Mouse (Mus musculus) frontal cortex, adult (tissue): ENCODE results near the gene Atp8b4.
A peak's percentile ranks its signal among the peaks of the same experiment; 100 is the strongest.

Experiments used
- ATAC-seq: cut with Nextera tagmentation; 2 replicates; pipeline ENCODE4 v1.9.2; 2017; ENCODE audit warnings: mild to moderate bottlenecking, moderate library complexity, mixed read lengths; ENCODE audit not compliant: low TSS enrichment

Atp8b4 gene

DNA sequence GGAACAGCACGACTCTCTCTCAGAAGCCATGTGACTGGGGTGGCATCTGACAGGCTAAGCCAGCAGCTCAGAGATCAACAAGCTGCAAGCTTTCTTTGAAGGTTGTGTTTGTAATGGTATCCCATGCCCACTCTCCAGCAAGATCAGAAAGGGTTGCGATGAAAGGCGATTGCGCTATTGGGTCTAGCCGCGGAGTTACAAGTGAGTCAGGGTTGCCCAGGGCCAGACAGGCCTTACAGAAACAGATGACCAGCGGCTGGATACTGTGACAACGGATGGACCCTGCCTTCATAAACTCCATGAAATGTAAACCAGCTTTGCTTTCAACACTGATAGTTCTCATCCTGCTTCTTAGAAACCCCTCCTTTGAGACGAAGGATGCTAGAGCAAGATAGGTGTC, 66.2 kb downstream of the Atp8b4 start:
- no peak for ATAC-seq

DNA sequence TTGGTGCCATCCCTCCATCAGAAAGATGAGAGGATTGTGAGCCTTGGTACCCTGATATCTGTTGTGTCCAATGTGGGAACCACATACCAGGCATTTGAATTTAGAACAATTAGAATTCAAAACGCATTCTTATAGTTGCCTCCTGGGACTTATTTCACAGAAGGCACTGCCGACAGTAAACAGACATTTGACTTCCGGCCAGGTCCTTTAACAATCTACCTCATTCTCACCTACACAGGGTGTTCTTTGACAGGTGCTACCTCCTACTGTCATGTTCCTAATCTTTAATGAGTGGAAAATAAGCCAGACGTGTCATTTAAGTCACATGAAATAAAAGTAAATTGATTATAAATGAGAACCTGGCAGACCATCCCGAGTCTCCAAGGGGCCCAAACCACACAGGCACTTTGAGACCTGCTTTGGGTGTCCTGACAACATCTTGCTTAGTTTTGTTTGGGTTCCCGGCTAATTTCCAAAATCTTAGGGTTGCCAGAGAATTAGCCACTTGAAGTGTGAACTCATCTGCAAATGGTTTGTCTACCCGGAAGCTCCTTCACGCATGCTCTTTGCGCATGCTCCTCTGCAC, 67.9 kb downstream of the Atp8b4 start:
- no peak for ATAC-seq

DNA sequence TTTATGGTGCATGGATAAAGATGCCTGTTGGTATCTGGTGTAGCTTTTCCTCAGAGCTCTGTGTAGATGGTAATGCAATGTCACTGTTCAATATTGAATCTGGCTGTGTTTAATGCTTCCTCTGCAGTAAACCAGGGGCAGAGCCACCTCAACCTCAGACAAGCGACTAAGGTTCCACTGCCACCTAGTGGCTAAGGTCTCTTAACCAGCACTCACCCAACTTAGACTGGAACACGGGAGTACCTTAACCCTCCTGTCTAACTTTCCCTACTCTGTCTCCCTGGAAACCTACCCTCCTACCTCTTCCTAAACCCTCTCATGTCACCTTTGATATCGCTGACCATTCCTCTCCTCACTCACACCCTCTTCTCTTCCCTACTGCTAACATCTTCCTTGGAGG, 71.2 kb downstream of the Atp8b4 start:
- ATAC-seq = peak; percentile 95

DNA sequence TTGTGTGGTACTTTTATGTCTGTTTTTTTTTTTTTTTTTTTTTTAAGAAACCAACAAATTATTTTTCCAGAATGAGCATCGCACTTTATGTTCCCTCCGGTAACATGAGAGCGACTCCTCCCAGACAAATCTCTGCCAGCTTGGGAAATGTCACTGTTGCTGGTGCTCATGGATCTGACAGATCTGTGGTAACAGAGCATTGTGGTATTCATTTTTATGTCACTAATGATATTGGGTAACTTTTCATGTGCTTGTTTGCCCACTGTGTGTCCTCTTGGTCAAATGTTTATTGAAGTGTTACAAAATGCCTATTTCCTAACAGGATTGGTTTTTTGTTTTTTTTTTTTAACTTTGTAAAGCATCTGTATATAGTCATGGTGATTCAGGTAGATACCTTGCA, 75.3 kb downstream of the Atp8b4 start:
- no peak for ATAC-seq

DNA sequence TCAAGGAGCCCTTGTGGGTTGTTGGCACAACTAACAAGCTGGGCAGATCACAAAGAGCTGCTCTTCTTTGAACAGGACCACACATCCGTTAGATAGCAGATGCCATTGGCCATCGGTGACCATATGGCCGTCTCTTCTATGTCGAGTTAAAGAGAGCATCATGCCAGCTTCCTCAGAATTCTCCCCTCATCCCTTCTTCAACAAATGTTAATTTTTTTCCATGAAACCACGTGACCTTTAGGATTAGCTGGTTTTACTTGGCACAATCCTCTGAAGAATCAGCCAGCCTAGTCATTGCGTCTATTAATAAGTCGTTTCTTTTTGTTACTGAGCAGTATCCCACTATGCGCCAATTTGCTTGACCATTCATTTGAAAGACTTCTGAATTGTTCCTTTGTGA, 75.8 kb downstream of the Atp8b4 start:
- ATAC-seq = no peak

DNA sequence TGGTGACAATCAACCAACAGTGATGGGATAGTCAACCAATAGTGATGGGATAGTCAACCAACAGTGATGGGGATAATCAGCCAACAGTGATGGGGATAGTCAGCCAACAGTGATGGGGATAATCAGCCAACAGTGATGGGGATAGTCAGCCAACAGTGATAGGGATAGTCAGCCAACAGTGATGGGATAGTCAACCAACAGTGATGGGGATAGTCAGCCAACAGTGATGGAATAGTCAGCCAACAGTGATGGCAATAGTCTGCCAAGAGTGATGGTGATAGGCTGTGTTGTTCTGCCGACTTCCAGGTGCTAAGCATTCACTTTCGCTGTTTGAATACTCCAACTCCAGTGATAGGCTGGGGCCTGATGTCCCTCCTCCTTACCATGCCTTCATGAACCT, 79.6 kb downstream of the Atp8b4 start:
- ATAC-seq = no peak

DNA sequence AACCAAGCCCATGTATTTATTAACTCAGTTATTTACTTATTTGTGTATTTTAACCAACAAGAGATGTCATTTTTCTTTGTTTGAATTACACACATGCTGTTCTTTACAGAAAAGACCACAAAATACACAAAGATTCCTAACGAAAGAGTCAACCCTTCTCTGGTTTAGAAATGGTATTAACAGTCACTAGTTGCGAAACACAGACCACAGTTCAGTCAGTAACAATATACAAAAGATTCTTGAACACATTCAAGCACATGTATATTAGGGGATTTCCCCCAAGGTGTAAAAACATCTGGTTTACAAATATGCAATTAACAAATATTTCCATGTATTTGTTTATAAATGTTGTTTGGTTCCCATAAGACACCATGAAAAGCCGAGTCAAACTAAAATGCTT, 81.6 kb downstream of the Atp8b4 start:
- ATAC-seq = no peak

DNA sequence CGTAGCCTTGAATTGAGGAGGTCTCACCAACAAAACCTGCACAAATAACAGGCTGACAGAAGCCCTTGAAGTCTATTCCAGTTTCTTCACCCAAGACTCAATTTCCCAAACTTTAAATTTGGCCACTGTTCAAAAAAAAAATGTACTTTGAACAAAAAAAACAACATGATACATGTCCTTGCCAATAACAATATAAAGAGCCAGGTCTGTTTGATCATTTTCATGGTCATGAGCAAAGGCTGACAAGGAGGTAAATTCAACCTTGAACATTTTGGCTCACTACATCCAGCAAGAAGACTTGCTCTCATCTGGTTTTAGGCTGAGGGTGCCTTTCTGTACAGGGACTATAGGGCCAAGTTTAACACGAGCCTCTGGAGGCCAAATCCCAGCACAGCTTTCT, 83.7 kb downstream of the Atp8b4 start:
- no peak for ATAC-seq

DNA sequence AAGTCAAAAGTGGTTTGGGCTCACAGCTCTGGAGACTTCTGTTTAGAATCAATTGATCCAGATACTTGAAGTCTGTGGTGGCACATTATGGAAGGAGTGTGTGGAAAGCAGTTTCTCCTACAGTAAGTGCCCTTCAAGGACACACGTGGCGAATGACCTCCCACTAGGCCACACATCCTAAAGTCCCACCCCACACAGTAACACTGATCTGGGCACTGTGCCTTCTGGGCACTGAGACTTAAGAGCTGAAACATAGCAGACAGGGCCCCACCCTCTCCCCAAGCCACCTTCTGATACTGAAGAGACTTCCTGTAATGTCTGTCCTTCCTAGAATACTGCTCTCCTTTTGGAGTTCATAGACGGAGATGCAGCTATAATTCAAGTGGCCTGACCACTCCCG, 84.5 kb downstream of the Atp8b4 start:
- no peak for ATAC-seq

DNA sequence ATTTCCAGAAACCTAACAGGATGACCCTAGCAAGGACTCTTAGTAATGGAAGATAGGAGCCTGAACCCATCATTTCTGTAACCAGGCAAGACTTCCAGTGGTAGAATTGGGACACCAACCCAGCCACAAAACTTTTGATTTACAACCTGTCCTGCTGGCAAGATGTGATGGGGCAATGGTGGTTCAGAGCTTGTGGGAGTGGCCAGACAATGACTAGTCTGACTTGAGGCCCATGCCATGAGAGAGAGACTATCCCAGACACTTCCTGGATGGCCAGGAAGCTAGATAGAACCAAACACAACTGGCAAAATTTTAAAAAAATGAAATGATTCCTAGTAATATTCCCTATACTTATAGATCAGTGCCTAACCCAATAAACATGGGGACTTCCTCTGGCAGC, 87.7 kb downstream of the Atp8b4 start:
- ATAC-seq = no peak

DNA sequence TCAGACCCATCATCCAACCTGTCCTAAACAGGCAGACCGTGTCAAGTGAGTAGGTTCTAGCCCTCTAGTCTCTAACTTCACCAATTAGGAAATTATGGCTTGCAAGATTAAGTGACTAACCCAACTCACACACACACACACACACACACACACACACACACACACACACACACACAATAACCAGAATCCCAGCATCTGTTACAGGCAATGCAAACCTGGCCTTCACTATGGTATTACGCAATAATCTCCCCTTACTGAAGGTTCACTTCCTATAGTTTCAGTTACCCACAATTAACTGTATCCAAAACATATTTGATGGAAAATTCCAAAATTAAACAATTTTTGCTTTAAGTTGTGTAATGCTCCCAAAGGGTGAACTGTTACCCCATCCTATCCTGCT, 101.0 kb downstream of the Atp8b4 start:
- no peak for ATAC-seq

DNA sequence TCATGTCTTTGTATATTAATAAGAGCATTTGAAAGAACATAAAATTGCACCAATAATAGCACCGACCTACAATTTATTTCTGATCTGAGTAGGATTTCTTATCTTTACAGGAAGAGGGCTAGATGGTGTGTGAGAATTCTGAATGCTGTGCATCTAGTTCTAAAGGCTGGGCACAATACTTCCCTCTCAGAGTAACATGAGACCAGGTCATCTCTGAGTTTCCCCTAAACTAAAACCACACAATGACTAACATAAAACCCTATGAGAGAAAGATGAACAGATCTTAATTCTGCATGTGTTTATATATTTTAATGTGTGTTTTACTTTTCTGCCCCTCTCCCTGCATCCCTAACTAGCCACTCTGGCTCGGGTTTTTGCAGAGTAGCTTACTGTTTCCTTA, 101.5 kb downstream of the Atp8b4 start:
- no peak for ATAC-seq

DNA sequence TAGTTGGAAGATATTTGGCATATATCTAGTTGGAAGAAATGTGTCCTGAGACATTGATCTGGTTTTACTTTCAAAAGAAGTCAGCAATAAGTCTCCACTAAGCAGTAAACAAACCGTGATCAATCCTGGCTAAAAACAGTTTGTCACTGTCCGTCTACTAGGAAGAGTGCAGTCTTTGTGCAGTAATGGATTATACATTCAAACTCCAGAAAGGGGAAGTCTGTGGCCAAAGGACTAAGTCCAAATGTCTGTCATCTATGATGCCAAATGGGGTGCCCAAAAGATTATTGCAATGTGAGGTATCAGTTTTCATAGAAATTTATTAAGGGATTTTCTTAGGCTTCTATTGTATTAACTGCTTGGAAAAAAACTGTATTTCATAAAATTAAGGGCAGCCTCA, 102.3 kb downstream of the Atp8b4 start:
- ATAC-seq = no peak

DNA sequence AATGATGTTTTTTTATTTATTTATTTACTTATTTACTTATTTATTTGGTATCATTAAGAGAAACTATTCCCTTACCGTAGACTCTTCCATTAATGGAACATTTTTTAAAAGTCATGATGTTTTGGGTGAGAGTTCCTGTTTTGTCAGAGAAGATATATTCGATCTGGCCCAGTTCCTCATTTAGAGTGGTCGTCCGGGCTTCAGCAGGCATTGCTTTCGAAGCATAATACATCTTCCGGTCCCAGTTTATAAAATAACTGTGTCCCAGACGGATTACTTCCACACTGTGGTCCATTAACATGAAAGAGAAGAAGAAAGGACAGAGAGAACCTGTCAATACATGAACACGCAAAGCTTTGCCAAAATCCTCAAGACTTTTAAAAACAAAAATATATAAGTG, 103.0 kb downstream of the Atp8b4 start:
- ATAC-seq = no peak

DNA sequence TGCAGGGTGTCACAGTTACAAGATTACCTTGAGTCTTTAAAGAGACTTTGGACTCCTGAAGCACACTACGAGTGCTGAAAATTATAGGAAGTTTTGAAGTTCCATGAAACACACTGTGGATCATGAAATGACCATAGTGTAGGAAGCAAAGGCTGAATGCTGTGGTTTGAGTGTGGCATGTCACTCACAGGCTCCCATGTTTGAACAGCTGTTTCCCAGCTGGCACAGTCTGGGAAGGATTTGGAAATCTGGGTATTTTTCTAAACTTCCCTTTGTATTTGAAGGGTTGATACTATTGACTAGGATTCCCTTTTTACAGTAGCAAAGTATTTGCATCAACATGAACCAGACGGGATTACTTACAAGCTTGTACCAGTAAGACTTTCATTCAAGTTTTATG, 105.5 kb downstream of the Atp8b4 start:
- ATAC-seq = no peak

DNA sequence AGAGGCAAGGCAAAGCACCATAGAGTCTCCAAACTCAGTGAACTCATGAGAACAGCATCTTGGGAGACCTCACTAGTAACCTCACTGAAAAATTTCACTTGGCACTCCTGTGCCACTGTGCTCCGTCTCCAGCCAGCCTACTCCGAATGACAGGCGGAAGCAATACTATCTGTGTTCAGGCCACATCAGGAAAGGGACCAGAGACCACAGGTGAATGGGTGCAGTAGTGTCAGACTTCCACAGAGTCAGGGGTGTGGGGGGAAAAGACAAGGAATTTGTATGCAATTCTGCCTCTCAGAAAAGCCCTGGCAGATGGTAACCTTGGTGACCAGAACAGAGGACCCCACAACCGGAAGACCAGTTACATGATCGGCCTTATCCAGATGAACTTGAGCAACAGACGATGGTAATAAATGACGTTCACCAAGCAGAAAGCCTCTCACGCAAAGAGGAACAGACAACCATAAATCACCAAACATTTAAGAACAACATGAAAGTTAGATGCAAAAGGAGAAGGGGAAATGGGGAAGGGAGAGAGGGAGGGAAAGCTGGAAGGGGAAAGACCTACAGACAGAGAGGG, 112.9 kb downstream of the Atp8b4 start:
- ATAC-seq = no peak

DNA sequence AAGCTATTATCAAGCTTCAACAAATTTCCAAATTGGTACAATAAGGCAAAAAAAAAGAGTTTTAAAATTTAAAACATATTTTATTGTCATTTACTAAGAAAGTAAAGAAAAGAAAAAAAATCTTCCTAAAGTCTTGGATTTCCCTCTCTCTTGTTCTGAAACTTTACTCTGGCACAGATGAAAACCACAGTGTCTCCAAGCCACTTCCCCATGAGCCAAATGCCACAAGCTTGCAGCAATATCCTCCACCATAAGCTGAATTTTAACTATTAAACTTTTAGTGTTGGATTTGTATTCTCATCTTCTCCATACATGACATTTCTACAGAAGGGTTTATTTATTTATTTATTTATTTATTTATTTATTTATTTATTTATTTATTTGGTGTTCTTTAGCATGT, 114.4 kb downstream of the Atp8b4 start:
- ATAC-seq = no peak

DNA sequence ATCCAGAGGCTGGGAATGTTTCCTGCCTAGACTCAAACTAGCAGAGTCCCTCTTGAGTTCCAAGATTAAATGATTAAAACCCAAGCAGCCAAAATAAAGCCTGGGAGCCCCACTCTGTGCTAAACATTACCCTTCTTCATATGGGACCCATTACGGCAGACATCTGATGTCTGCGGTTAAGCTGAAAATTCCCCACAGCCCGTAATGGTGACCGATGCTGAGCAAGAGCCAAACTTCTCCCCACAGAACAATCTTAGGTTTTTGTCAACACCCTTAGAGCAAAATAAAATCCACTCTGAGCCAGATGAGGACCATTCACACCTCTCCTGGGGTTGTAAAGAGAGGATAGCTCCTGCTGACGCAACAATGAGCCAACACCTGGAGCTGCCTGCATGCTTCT, 120.2 kb downstream of the Atp8b4 start:
- ATAC-seq = no peak

DNA sequence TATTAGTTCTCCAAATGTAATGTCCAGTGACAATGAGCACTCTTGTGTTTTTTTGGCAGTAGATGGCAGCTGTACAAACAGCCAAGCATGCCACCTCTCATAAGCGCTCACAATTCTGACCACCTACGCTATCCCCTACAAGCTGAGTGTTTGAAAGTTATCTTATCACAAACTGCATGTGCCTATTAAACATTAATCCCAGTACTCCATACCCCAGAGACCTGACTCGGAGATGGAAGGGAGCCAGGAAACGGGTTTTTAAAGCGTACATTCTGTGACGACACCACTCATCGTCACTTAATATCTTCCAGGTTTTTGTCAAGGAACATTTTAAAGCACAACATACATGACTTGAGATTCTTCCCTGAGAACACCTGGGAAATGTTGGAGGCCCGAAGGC, 128.8 kb downstream of the Atp8b4 start:
- ATAC-seq = no peak

DNA sequence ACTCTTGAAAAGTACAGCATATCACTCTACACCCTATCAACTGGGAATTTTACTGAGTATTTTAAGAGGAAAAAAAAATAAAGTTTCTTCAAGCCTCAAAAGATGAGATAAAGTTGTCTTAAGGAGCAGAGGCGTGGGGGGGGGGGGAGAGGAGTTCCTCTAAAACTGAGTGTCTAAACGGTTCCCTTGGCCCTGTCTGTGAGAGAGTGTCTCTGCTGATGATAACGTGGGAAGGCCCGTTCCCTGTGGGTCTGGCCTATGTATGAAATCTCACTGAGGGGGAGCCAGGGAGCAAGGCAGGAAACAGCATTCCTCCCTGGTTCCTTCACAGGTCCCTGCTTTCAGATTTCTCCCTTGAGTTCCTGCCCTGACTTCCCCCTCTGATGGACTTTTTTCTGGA, 130.7 kb downstream of the Atp8b4 start:
- no peak for ATAC-seq

DNA sequence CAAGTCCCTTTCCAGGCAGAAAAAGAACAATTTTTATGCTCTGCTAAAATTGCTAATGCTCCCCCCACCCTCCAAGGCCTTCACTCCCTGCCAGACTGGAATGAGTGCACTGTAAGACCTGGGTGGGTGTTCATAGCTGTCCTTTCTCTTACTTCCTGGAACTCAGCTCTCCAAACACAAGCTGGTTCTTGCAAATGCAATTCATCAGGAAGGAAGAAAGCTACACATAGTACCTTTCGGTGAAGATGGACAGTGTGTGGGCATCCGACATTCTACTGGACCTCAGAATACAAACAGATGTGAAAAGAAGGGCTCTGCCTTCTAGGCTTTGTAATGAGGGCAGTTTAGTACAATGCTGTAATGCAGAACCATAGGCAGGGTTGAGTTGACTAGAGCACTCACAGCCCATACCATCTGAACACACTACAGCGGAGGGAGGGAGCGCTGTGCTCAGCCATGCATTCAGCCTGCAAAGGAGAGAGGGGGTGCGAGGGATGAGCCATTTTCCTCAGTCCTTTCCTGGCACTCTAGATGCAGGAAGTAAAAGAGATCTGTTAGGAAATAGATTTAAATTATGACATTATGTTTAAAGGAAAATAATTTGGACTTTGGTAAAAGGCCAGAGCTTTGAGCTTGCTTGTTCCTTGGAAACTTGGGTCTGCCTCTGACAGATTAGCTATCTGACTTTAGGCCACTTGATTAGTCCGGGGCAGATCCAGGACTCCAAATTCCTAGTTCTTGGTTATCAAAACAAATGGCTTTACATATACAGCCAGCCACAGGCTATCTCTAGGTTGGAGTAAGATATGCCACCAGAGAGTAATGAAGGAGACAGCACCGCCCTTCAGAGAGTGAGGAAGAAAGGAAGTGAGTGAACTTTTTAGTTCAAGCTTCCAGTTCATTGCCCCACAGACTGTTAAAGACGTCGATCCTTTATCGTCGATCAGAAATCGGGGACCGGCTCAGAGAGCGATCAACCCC, 136.4 kb downstream of the Atp8b4 start:
- no peak for ATAC-seq

DNA sequence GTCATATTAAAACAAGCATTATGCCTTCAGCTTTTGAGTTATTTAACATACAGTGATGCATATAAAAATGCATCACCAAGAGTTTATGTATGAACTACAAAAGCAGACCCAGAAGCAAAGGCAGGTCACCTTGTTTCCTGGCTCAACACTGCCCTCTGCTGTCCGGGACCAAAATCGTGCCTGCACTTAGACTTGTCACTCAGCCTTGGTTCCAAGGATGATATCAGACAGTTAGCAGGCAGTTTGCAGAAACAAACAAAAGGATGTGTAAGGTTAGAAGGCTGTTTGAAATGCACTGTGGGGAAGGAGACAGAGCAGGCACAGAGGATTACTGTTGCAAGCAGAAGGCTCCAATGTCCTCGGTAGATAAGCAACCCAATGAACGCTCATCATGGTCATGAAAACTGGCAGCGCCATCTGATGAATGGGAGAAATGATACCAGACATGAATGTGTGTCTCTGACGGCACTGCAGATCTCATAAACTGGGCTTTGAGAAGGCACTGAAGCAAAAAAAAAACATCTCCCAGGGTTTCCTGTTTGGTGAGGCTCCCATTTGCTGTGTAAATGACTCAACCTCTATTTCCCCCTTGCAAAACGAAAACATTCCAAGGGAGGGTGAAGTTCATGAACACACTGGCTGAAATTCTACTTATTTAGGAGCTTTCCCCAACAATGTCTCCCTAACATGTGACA, 137.3 kb downstream of the Atp8b4 start:
- peak; percentile 94 for ATAC-seq
